Mouse (Mus musculus): ENCODE data around the gene Ccser2.

- no peak for TF ChIP-seq POLR2A (IDR thresholded peaks at IDR 0.05; ENCODE audit: insufficient read length, low read depth)
- TF ChIP-seq E2F4 (IDR thresholded peaks at IDR 0.05; ENCODE audit: insufficient read depth), result no peak
- TF ChIP-seq MAX (IDR thresholded peaks at IDR 0.05; ENCODE audit: low read depth), result no peak
- no peak for TF ChIP-seq CEBPB (IDR thresholded peaks at IDR 0.05; ENCODE audit: insufficient read depth, poor library complexity, severe bottlenecking)
- no peak for TF ChIP-seq MYOG (IDR thresholded peaks at IDR 0.05; ENCODE audit: control insufficient read depth in 1 of 3, insufficient read depth in 1 of 3, insufficient read length in 2 of 3, low read depth in 2 of 3)
- TF ChIP-seq TCF12 (IDR thresholded peaks at IDR 0.05; ENCODE audit: insufficient read depth, poor library complexity, severe bottlenecking), result no peak
Measured at GRCm38 (mm10) chr14:36894701-36895100, 73.9 kb downstream of the Ccser2 start.
